Mouse (Mus musculus) neutrophil, adult 59 days (primary cell): Measurements from ENCODE around the gene Prr18. TPM values are rescaled to one million over a fixed set of nuclear protein-coding genes. Genes with fewer than 3 reads are reported as not detected.

Experiments used
- total RNA-seq, 2 experiments: library from RNA; stranded (reverse); gene quantifications; 1 replicate in 1 of 2; 2 replicates in 1 of 2; pipeline ENCODE4 v1.2.4; 2023

Gene Prr18
- total RNA-seq = under 1 TPM; 0.29 to 0.42 TPM

DNA sequence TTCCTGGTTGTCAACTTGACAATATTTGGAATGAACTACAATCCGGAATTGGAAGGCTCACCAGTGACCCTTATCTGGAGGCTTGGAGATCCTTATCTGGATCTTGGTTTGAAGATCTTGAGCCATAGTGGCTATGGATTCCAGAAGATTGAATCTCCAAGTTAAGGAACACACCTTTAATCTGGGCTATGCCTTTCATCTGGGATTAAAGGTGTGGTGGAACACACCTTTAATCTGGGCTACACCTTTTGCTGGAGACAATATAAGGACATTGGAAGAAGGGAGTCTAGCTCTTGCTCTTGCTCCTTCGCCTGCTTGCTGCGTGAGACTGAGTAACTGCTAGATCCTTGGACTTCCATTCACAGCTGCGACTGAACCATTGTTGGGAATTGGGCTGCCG, at the start of gene Prr18:
Prr18 (plus strand) TSS at position 301 of the 400 bp plus-strand sequence.

DNA sequence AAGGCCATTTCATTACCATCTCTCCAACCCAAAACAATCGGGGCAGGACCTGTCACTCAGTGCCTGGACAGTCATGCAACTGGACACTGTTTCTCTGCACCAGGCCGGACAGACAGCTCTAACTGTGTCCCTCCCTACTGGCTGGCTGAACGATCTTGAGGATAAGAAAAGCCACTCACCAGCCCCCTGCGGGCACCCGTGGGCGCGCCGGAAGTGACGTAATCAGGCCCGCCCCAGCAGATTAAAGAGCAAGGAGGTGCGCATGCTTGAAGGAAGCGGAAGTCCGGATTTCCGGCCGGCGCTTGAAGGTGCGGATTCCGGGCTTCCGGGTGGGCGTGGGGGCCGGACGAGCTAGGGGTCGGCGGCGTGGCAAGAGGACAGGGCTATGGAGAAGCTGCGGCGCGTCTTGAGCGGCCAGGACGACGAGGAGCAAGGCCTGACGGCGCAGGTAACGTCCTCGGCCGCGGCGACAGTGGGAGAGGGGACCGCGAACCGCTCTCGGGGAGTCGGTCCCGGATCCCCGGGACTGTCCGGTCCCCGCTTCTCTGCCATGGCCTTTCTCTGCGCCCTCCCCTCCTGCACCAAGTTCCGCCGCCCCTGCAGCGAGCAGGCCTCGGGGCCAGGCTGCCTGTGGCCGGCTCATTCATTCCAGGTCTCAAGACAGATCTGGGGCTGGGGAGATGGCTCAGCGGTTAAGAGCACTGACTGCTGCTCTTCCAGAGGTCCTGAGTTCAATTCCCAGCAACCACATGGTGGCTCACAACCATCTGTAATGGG, 26.2 kb upstream of the Prr18 start, which contains the start of gene Sft2d1:
Sft2d1 (plus strand) TSS at position 265 of the 777 bp plus-strand sequence.

GRCm38 (mm10) chr17:8355692-8356091, 18.4 kb downstream of the Prr18 start, which contains the start of gene T2:
Gene T2, plus strand, starts transcription at chr17:8355992.

Other genes with a start within 250 kb of the Prr18 start
- gene Gm49673, start 189.7 kb upstream of the Prr18 start, total RNA-seq = under 1 TPM; 0.73 to 0.75 TPM
- 10 to 100 TPM; 26.8 to 29.4 TPM for gene Rnaset2a, start 189.4 kb upstream of the Prr18 start, total RNA-seq
- gene Fgfr1op, start 172.0 kb upstream of the Prr18 start, total RNA-seq = 10 to 100 TPM; 13.7 to 19.9 TPM
- gene Ccr6, start 101.4 kb upstream of the Prr18 start, total RNA-seq = not detected
- 10 to 100 TPM; 60.7 to 61.5 TPM for gene Mpc1, start 54.6 kb upstream of the Prr18 start, total RNA-seq
- 100 to 1,000 TPM in 1 of 2 experiments, 10 to 100 TPM in 1; 96.0 to 112 TPM for gene Sft2d1, start 26.4 kb upstream of the Prr18 start, total RNA-seq
- not detected for gene T2, start 18.5 kb downstream of the Prr18 start, total RNA-seq
- gene T, start 97.0 kb downstream of the Prr18 start, total RNA-seq = not detected
- gene Pde10a, start 187.9 kb downstream of the Prr18 start, total RNA-seq = 1 to 10 TPM; 1.4 to 1.5 TPM
- gene Gm17087, start 229.5 kb downstream of the Prr18 start, total RNA-seq = not detected